Comparison of ENCODE assay signal across 8 mouse cellular contexts in the genomic region with DNA sequence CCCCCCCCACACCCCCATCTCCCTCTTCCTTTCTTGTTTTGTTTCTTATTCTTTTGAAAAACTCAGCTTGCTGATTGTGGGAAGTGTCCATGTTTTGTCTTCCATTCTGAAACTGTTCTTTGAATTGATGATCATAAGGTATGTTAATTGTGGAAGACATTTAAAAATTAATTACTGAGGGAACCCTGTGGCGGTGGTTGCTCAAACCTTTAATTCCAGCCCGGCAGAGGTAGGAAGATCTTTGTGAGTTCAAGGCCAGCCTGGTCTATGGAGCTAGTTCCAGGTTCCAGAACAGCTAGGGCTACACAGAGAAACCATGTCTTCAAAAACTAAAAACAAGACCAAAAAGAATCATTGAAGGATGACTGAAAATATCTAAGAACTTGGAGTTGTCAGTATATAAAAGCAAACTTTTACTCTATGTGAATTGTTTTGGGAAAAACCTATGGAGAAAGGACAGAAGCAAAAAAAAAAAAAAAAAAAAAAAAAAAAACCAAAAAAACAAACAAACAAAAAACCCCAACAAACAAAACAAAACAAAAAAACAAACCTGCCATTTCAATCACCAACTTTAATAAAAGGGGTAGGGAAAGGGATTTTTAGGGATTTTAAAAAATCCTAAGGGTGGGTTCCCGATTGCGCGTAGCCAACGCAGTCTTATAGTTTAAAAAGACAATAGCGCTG. TPM values are rescaled to one million over a fixed set of nuclear protein-coding genes. Genes with fewer than 3 reads are reported as not detected.
DNase-seq lines count a peak whose midpoint lies in the region; ATAC-seq and TF ChIP-seq lines count a peak whose summit lies in the region.

No protein-coding gene starts in this region.

- no peaks in the 10 kb centered on the region for H3K9me3 ChIP-seq in liver, embryonic 11.5 days (ENCODE audit: control insufficient read depth, low read length)
- no peaks in the 10 kb centered on the region for H3K9me3 ChIP-seq in embryonic facial prominence, embryonic 10.5 days
- H3K9me3 ChIP-seq in hindbrain, postnatal 0 days (ENCODE audit: low read length) = no peaks in the 10 kb centered on the region
- no peaks in the 10 kb centered on the region for H3K9me3 ChIP-seq in neural tube, embryonic 12.5 days

- H3K36me3 ChIP-seq in liver, embryonic 11.5 days (ENCODE audit: control insufficient read depth, insufficient read depth, low read length) = no peaks in the 10 kb centered on the region
- H3K36me3 ChIP-seq in embryonic facial prominence, embryonic 10.5 days (replicated peaks) = no peaks in the 10 kb centered on the region
- no peaks in the 10 kb centered on the region for H3K36me3 ChIP-seq in hindbrain, postnatal 0 days (ENCODE audit: insufficient read depth, low read length)
- H3K36me3 ChIP-seq in neural tube, embryonic 12.5 days = no peaks in the 10 kb centered on the region

- 0 out of 2 replicates have a peak overlapping the region, but pooled peaks have one; percentile 35 for H3K27ac ChIP-seq in liver, embryonic 11.5 days (ENCODE audit: low read depth, low read length)
- H3K27ac ChIP-seq in embryonic facial prominence, embryonic 10.5 days (replicated peaks) = no peak overlapping the region
- no peak overlapping the region for H3K27ac ChIP-seq in hindbrain, postnatal 0 days
- no peak overlapping the region for H3K27ac ChIP-seq in neural tube, embryonic 12.5 days

- no peaks in the 10 kb centered on the region for H3K27me3 ChIP-seq in liver, embryonic 11.5 days (replicated peaks; ENCODE audit: control insufficient read depth, insufficient read depth, low read length)
- H3K27me3 ChIP-seq in embryonic facial prominence, embryonic 10.5 days (replicated peaks; ENCODE audit: low read depth, poor library complexity, severe bottlenecking) = no peaks in the 10 kb centered on the region
- H3K27me3 ChIP-seq in hindbrain, postnatal 0 days (ENCODE audit: insufficient read depth, low read length) = no peaks in the 10 kb centered on the region
- H3K27me3 ChIP-seq in neural tube, embryonic 12.5 days (replicated peaks) = no peaks in the 10 kb centered on the region

- ATAC-seq in liver, embryonic 11.5 days (replicated peaks; ENCODE audit: low FRiP score) = no peak
- ATAC-seq in hindbrain, postnatal 0 days = no peak
- no peak for ATAC-seq in neural tube, embryonic 12.5 days (ENCODE audit: low FRiP score, low read depth)
- ATAC-seq in megakaryocyte-erythroid progenitor cell, adult 5-6 weeks (replicated peaks; ENCODE audit: low FRiP score, low TSS enrichment, poor library complexity, severe bottlenecking) = no peak

- TF ChIP-seq CTCF in hindbrain, postnatal 0 days (IDR thresholded peaks at IDR 0.05; ENCODE audit: low read depth) = no peak

- peak overlapping the region; percentile 38; the same call in 1 of the 2 replicates for H3K9ac ChIP-seq in liver, embryonic 11.5 days (ENCODE audit: low read depth, low read length)
- H3K9ac ChIP-seq in hindbrain, postnatal 0 days (replicated peaks; ENCODE audit: low read length) = no peak overlapping the region
- H3K9ac ChIP-seq in neural tube, embryonic 12.5 days = no peak overlapping the region

- H3K4me3 ChIP-seq in liver, embryonic 11.5 days (ENCODE audit: low read depth, low read length) = peak overlapping the region; percentile 56
- H3K4me3 ChIP-seq in embryonic facial prominence, embryonic 10.5 days = peak overlapping the region; percentile 48
- peak overlapping the region; percentile 29 for H3K4me3 ChIP-seq in hindbrain, postnatal 0 days (ENCODE audit: low read length)
- no peak overlapping the region for H3K4me3 ChIP-seq in neural tube, embryonic 12.5 days

- DNase-seq in liver, embryonic 11.5 days (ENCODE audit: low spot score) = no peak
- DNase-seq in liver = no peak
- DNase-seq in embryonic facial prominence, embryonic 10.5 days (ENCODE audit: low spot score) = no peak
- no peak for DNase-seq in hindbrain, postnatal 0 days (ENCODE audit: low spot score)
- no peak for DNase-seq in left cerebral cortex, postnatal 25 days (ENCODE audit: low spot score in 2 of 2)
- no peak for DNase-seq in right cerebral cortex, postnatal 25 days

- no peaks in the 10 kb centered on the region; the same call in 1 of the 2 replicates for H3K4me1 ChIP-seq in liver, embryonic 11.5 days (replicated peaks; ENCODE audit: control insufficient read depth, insufficient read depth, low read length)
- peaks cover 12% of the 10 kb centered on the region for H3K4me1 ChIP-seq in embryonic facial prominence, embryonic 10.5 days
- no peaks in the 10 kb centered on the region; the same call in 1 of the 2 replicates for H3K4me1 ChIP-seq in hindbrain, postnatal 0 days (ENCODE audit: insufficient read depth, low read length)
- no peaks in the 10 kb centered on the region for H3K4me1 ChIP-seq in neural tube, embryonic 12.5 days

- H3K4me2 ChIP-seq in liver, embryonic 11.5 days = peak overlapping the region; percentile 69
- peak overlapping the region; percentile 55 for H3K4me2 ChIP-seq in hindbrain, postnatal 0 days (ENCODE audit: low read depth, low read length)
- H3K4me2 ChIP-seq in neural tube, embryonic 12.5 days (replicated peaks) = peak overlapping the region; percentile 49

- intact Hi-C loops in left cerebral cortex, postnatal 25 days (cut with DNase I) = no loop called here

- WGBS in liver, embryonic 11.5 days = 17% methylated on average over 7 of the region's 7 CpGs
- 12% methylated on average over 7 of the region's 7 CpGs for WGBS in embryonic facial prominence, embryonic 10.5 days
- 19% methylated on average over 7 of the region's 7 CpGs for WGBS in hindbrain, postnatal 0 days
- 23% methylated on average over 7 of the region's 7 CpGs for WGBS in neural tube, embryonic 12.5 days

RNA-seq across cellular contexts. Expression of a gene that starts 11.0 kb away (rescaled TPM):
- polyA plus RNA-seq in liver, embryonic 11.5 days (2014; fragmentation: Nextera tagmentation; extraction: Ambion mirVana) = 284 and 303 TPM in 2 replicates
- 515 and 519 TPM in 2 replicates for polyA plus RNA-seq in embryonic facial prominence, embryonic 10.5 days (2016; fragmentation: Nextera tagmentation; extraction: Ambion mirVana)
- 178 and 179 TPM in 2 replicates for total RNA-seq in hindbrain, postnatal 0 days (2014; rRNA removed)
- polyA plus RNA-seq in hindbrain, postnatal 0 days (2015; fragmentation: Nextera tagmentation; extraction: Ambion mirVana) = 527 and 556 TPM in 2 replicates
- polyA plus RNA-seq in neural tube, embryonic 12.5 days (2016; fragmentation: Nextera tagmentation; extraction: Ambion mirVana) = 507 and 535 TPM in 2 replicates
- total RNA-seq in left cerebral cortex, postnatal 25 days (2021) = 100 to 1,000 TPM; 411 to 422 TPM
- 253 and 288 TPM in 2 replicates for total RNA-seq in megakaryocyte-erythroid progenitor cell, adult 5-6 weeks (2014; fragmentation: Nextera tagmentation)
- 217 and 277 TPM in 2 replicates for total RNA-seq in megakaryocyte-erythroid progenitor cell, adult 5-6 weeks (2017)

RNA-seq across cellular contexts. Expression of a gene that starts 37.3 kb away (rescaled TPM):
- 3.2 and 3.6 TPM in 2 replicates for polyA plus RNA-seq in liver, embryonic 11.5 days (2014; fragmentation: Nextera tagmentation; extraction: Ambion mirVana)
- polyA plus RNA-seq in embryonic facial prominence, embryonic 10.5 days (2016; fragmentation: Nextera tagmentation; extraction: Ambion mirVana) = 14.6 and 14.9 TPM in 2 replicates
- 6.4 and 10.4 TPM in 2 replicates for total RNA-seq in hindbrain, postnatal 0 days (2014; rRNA removed)
- polyA plus RNA-seq in hindbrain, postnatal 0 days (2015; fragmentation: Nextera tagmentation; extraction: Ambion mirVana) = 2.7 and 2.9 TPM in 2 replicates
- 19.0 and 19.1 TPM in 2 replicates for polyA plus RNA-seq in neural tube, embryonic 12.5 days (2016; fragmentation: Nextera tagmentation; extraction: Ambion mirVana)
- under 1 TPM; 0.23 to 0.30 TPM for total RNA-seq in left cerebral cortex, postnatal 25 days (2021)
- not detected in 2 replicates for total RNA-seq in megakaryocyte-erythroid progenitor cell, adult 5-6 weeks (2014; fragmentation: Nextera tagmentation)
- not detected in 2 replicates for total RNA-seq in megakaryocyte-erythroid progenitor cell, adult 5-6 weeks (2017)
